Mouse (Mus musculus) cerebellum, adult 8-10 months (tissue): Measurements from ENCODE around the gene Disp1.

Experiments
- DNase-seq: peaks from one replicate; pipeline ENCODE4 v3.0.0; 2022

Disp1 gene

GRCm38 (mm10) chr1:183200926-183201325, 20.4 kb downstream of the Disp1 start:
- DNase-seq, result no peak

- DNase-seq, result no peak
These were observed 26.6 kb downstream of the Disp1 start for GRCm38 (mm10) chr1:183194763-183195162.

GRCm38 (mm10) chr1:183194151-183194550, 27.2 kb downstream of the Disp1 start:
- no peak for DNase-seq

GRCm38 (mm10) chr1:183191398-183191797, 29.9 kb downstream of the Disp1 start:
- no peak for DNase-seq

GRCm38 (mm10) chr1:183190456-183190855, 30.9 kb downstream of the Disp1 start:
- DNase-seq, result no peak

GRCm38 (mm10) chr1:183189014-183189662, 32.2 kb downstream of the Disp1 start:
- DNase-seq, result no peak

GRCm38 (mm10) chr1:183188115-183189013, 33.0 kb downstream of the Disp1 start:
- DNase-seq, result no peak

GRCm38 (mm10) chr1:183185560-183185959, 35.8 kb downstream of the Disp1 start:
- DNase-seq, result no peak

- DNase-seq, result no peak
These were observed 36.6 kb downstream of the Disp1 start for GRCm38 (mm10) chr1:183184681-183185080.

- no peak for DNase-seq
These were observed 37.8 kb downstream of the Disp1 start for GRCm38 (mm10) chr1:183183565-183183964.

- DNase-seq, result no peak
These were observed 38.5 kb downstream of the Disp1 start for GRCm38 (mm10) chr1:183182641-183183414.

GRCm38 (mm10) chr1:183181030-183181395, 40.3 kb downstream of the Disp1 start:
- no peak for DNase-seq

- DNase-seq, result no peak
These were observed 40.9 kb downstream of the Disp1 start for GRCm38 (mm10) chr1:183180301-183181029.

- no peak for DNase-seq
These were observed 42.0 kb downstream of the Disp1 start for GRCm38 (mm10) chr1:183179316-183179715.

GRCm38 (mm10) chr1:183175236-183175635, 46.1 kb downstream of the Disp1 start:
- no peak for DNase-seq

- no peak for DNase-seq
These were observed 50.2 kb downstream of the Disp1 start for GRCm38 (mm10) chr1:183171095-183171494.

GRCm38 (mm10) chr1:183168465-183168864, 52.9 kb downstream of the Disp1 start:
- DNase-seq, result no peak

- DNase-seq, result no peak
These were observed 53.5 kb downstream of the Disp1 start for GRCm38 (mm10) chr1:183167776-183168175.

- DNase-seq, result no peak
These were observed 54.6 kb downstream of the Disp1 start for GRCm38 (mm10) chr1:183166700-183167099.

- no peak for DNase-seq
These were observed 56.7 kb downstream of the Disp1 start for GRCm38 (mm10) chr1:183164648-183165071.

GRCm38 (mm10) chr1:183164190-183164580, 57.1 kb downstream of the Disp1 start:
- DNase-seq, result no peak

- DNase-seq, result no peak
These were observed 57.7 kb downstream of the Disp1 start for GRCm38 (mm10) chr1:183163512-183164189.
